Mouse (Mus musculus) forebrain, embryonic 13.5 days (tissue): ENCODE data around the gene Ccdc144b. TPM values are rescaled to one million over a fixed set of nuclear protein-coding genes. Genes with fewer than 3 reads are reported as not detected.

Source experiments
- ATAC-seq: fragments of 200-750 bp; cut with Nextera tagmentation; 2 replicates; pipeline ENCODE4 v1.8.0; 2017
- H3K27ac ChIP-seq: fragments of 300-500 bp; sonication (generic); 2 replicates; pipeline ENCODE4 v1.5.1; 2015; ENCODE audit warnings: inconsistent platforms, mild to moderate bottlenecking, moderate library complexity
- H3K27me3 ChIP-seq: fragments of 300-500 bp; sonication (generic); 2 replicates; pipeline ENCODE4 v1.6.1; 2015; ENCODE audit warnings: mild to moderate bottlenecking, inconsistent platforms
- H3K36me3 ChIP-seq: fragments of 300-500 bp; sonication (generic); 2 replicates; pipeline ENCODE4 v1.6.1; 2015; ENCODE audit warnings: mild to moderate bottlenecking, inconsistent platforms; ENCODE audit not compliant: poor library complexity, severe bottlenecking
- H3K4me1 ChIP-seq: fragments of 300-500 bp; sonication (generic); 2 replicates; pipeline ENCODE4 v1.6.1; 2015; ENCODE audit warnings: inconsistent platforms
- H3K4me2 ChIP-seq: fragments of 300-500 bp; sonication (generic); 2 replicates; pipeline ENCODE4 v1.6.1; 2015; ENCODE audit warnings: inconsistent platforms, mild to moderate bottlenecking, moderate library complexity
- H3K4me3 ChIP-seq: fragments of 300-500 bp; sonication (generic); 2 replicates; pipeline ENCODE4 v1.5.1; 2015; ENCODE audit warnings: mild to moderate bottlenecking, inconsistent platforms
- H3K9ac ChIP-seq: fragments of 300-500 bp; sonication (generic); 2 replicates; pipeline ENCODE4 v1.6.1; 2015; ENCODE audit warnings: mild to moderate bottlenecking, inconsistent platforms
- H3K9me3 ChIP-seq: fragments of 300-500 bp; sonication (generic); replicated peaks from 2 replicates; pipeline ENCODE4 v1.6.1; 2016; ENCODE audit warnings: inconsistent platforms
- WGBS: fragments of 180-500 bp; shearing (Covaris S2); methylation state at CpG from one replicate; pipeline ENCODE4 v1.1.7; 2015; 5-methylcytosine and 5-hydroxymethylcytosine counted together
- polyA plus RNA-seq: library from polyadenylated mRNA; unstranded; fragments of >200 nt; fragmentation: Nextera tagmentation; extraction: Ambion mirVana; gene quantifications from 2 replicates; pipeline ENCODE4 v1.2.1, GENCODE M21; 2015

The Ccdc144b gene
- not detected in 2 replicates for polyA plus RNA-seq

- no peak for ATAC-seq
- Histone ChIP-seq H3K27me3 (no peaks in the 10 kb centered on the region), H3K27ac (no peak within 1 kb of the TSS), H3K9ac (no peak within 1 kb of the TSS), H3K36me3 (no peaks in the 10 kb centered on the region), H3K4me2 (no peak within 1 kb of the TSS), H3K4me1 (no peaks in the 10 kb centered on the region), H3K4me3 (no peak within 1 kb of the TSS), H3K9me3 (no peaks in the 10 kb centered on the region)
- WGBS, result 89% methylated on average over 6 of the region's 6 CpGs
Measured at GRCm38 (mm10) chr3:36053447-36053846, at the start of gene Ccdc144b. TSS of gene Ccdc144b (minus strand) at chr3:36053547.

GRCm38 (mm10) chr3:36095371-36095770 lies 42.0 kb upstream of the Ccdc144b start:
- no peak overlapping the region for H3K4me3 ChIP-seq
- no peaks in the 10 kb centered on the region for H3K27me3 ChIP-seq
- no peak overlapping the region for H3K9ac ChIP-seq
- no peak overlapping the region for H3K27ac ChIP-seq
- no peak overlapping the region for H3K4me2 ChIP-seq
- no peaks in the 10 kb centered on the region for H3K4me1 ChIP-seq
- 80% methylated on average over 2 of the region's 2 CpGs for WGBS
- H3K36me3 ChIP-seq, result peaks cover 16% of the 10 kb centered on the region
- H3K9me3 ChIP-seq, result no peaks in the 10 kb centered on the region
- no peak for ATAC-seq

GRCm38 (mm10) chr3:36087591-36087990 lies 34.2 kb upstream of the Ccdc144b start:
- Histone ChIP-seq H3K27me3 (no peaks in the 10 kb centered on the region), H3K9ac (no peak overlapping the region), H3K4me1 (no peaks in the 10 kb centered on the region), H3K36me3 (peaks cover 86% of the 10 kb centered on the region), H3K4me3 (no peak overlapping the region), H3K27ac (no peak overlapping the region), H3K4me2 (no peak overlapping the region), H3K9me3 (no peaks in the 10 kb centered on the region)
- WGBS, result 92% methylated on average over 9 of the region's 9 CpGs
- no peak for ATAC-seq

GRCm38 (mm10) chr3:36085394-36085793 lies 32.0 kb upstream of the Ccdc144b start:
- Histone ChIP-seq H3K9ac (no peak overlapping the region), H3K4me2 (no peak overlapping the region), H3K4me1 (no peaks in the 10 kb centered on the region), H3K27ac (no peak overlapping the region), H3K27me3 (no peaks in the 10 kb centered on the region), H3K9me3 (no peaks in the 10 kb centered on the region), H3K36me3 (peaks cover 92% of the 10 kb centered on the region), H3K4me3 (no peak overlapping the region)
- ATAC-seq, result no peak
- WGBS, result 99% methylated on average over 5 of the region's 5 CpGs

- H3K9me3 ChIP-seq, result no peaks in the 10 kb centered on the region
- no peak for ATAC-seq
- no peak overlapping the region for H3K9ac ChIP-seq
- peaks cover 91% of the 10 kb centered on the region for H3K36me3 ChIP-seq
- no peak overlapping the region for H3K4me2 ChIP-seq
- 95% methylated on average over 7 of the region's 7 CpGs for WGBS
- H3K4me3 ChIP-seq, result no peak overlapping the region
- no peak overlapping the region for H3K27ac ChIP-seq
- H3K27me3 ChIP-seq, result no peaks in the 10 kb centered on the region
- H3K4me1 ChIP-seq, result no peaks in the 10 kb centered on the region
Measured at GRCm38 (mm10) chr3:36083381-36083780, 30.0 kb upstream of the Ccdc144b start.

- H3K36me3 ChIP-seq, result peaks cover 91% of the 10 kb centered on the region
- 96% methylated on average over 4 of the region's 4 CpGs for WGBS
Measured at GRCm38 (mm10) chr3:36082843-36083242, 29.5 kb upstream of the Ccdc144b start.

GRCm38 (mm10) chr3:36080741-36081140 lies 27.4 kb upstream of the Ccdc144b start:
- no peak for ATAC-seq
- no peak overlapping the region for H3K4me2 ChIP-seq
- no peak overlapping the region for H3K27ac ChIP-seq
- H3K4me1 ChIP-seq, result no peaks in the 10 kb centered on the region
- H3K36me3 ChIP-seq, result peaks cover 91% of the 10 kb centered on the region
- WGBS, result 95% methylated on average over 5 of the region's 5 CpGs
- H3K9me3 ChIP-seq, result no peaks in the 10 kb centered on the region
- H3K27me3 ChIP-seq, result no peaks in the 10 kb centered on the region
- no peak overlapping the region for H3K9ac ChIP-seq
- H3K4me3 ChIP-seq, result no peak overlapping the region

More at GRCm38 (mm10) chr3:36082843-36083242, 29.5 kb upstream of the Ccdc144b start:
- no peak overlapping the region for H3K27ac ChIP-seq
- no peak overlapping the region for H3K9ac ChIP-seq
- no peak for ATAC-seq
- H3K9me3 ChIP-seq, result no peaks in the 10 kb centered on the region
- H3K4me2 ChIP-seq, result no peak overlapping the region
- H3K4me1 ChIP-seq, result no peaks in the 10 kb centered on the region
- no peak overlapping the region for H3K4me3 ChIP-seq
- H3K27me3 ChIP-seq, result no peaks in the 10 kb centered on the region

- H3K9ac ChIP-seq, result no peak overlapping the region
- no peak overlapping the region for H3K4me3 ChIP-seq
- no peaks in the 10 kb centered on the region for H3K4me1 ChIP-seq
- no peak overlapping the region for H3K27ac ChIP-seq
- H3K36me3 ChIP-seq, result peaks cover 91% of the 10 kb centered on the region
- 91% methylated on average over 5 of the region's 5 CpGs for WGBS
- H3K27me3 ChIP-seq, result no peaks in the 10 kb centered on the region
- H3K9me3 ChIP-seq, result no peaks in the 10 kb centered on the region
- no peak for ATAC-seq
- H3K4me2 ChIP-seq, result no peak overlapping the region
Measured at GRCm38 (mm10) chr3:36079886-36080285, 26.5 kb upstream of the Ccdc144b start.

- WGBS, result 96% methylated on average over 3 of the region's 3 CpGs
- H3K4me3 ChIP-seq, result no peak overlapping the region
- ATAC-seq, result no peak
- H3K4me1 ChIP-seq, result no peaks in the 10 kb centered on the region
- H3K9me3 ChIP-seq, result no peaks in the 10 kb centered on the region
- H3K9ac ChIP-seq, result no peak overlapping the region
- no peak overlapping the region for H3K27ac ChIP-seq
- H3K4me2 ChIP-seq, result no peak overlapping the region
- no peaks in the 10 kb centered on the region for H3K27me3 ChIP-seq
- H3K36me3 ChIP-seq, result peaks cover 89% of the 10 kb centered on the region
Measured at GRCm38 (mm10) chr3:36077386-36077785, 24.0 kb upstream of the Ccdc144b start.

- no peak overlapping the region for H3K4me2 ChIP-seq
- H3K4me1 ChIP-seq, result no peaks in the 10 kb centered on the region
- H3K9me3 ChIP-seq, result no peaks in the 10 kb centered on the region
- H3K27me3 ChIP-seq, result no peaks in the 10 kb centered on the region
- H3K27ac ChIP-seq, result no peak overlapping the region
- WGBS, result 94% methylated on average over 6 of the region's 6 CpGs
- H3K4me3 ChIP-seq, result no peak overlapping the region
- H3K9ac ChIP-seq, result no peak overlapping the region
- ATAC-seq, result no peak
- peaks cover 79% of the 10 kb centered on the region for H3K36me3 ChIP-seq
Measured at GRCm38 (mm10) chr3:36075466-36075865, 22.1 kb upstream of the Ccdc144b start.

- no peak overlapping the region for H3K9ac ChIP-seq
- H3K4me2 ChIP-seq, result no peak overlapping the region
- peaks cover 74% of the 10 kb centered on the region for H3K36me3 ChIP-seq
- no peaks in the 10 kb centered on the region for H3K9me3 ChIP-seq
- H3K4me1 ChIP-seq, result no peaks in the 10 kb centered on the region
- 95% methylated on average over 6 of the region's 6 CpGs for WGBS
- no peak for ATAC-seq
- no peaks in the 10 kb centered on the region for H3K27me3 ChIP-seq
- H3K4me3 ChIP-seq, result no peak overlapping the region
- no peak overlapping the region for H3K27ac ChIP-seq
Measured at GRCm38 (mm10) chr3:36074231-36074630, 20.9 kb upstream of the Ccdc144b start.

- no peaks in the 10 kb centered on the region for H3K9me3 ChIP-seq
- H3K4me1 ChIP-seq, result peaks cover 17% of the 10 kb centered on the region
- no peak overlapping the region for H3K4me2 ChIP-seq
- no peaks in the 10 kb centered on the region for H3K27me3 ChIP-seq
- no peak overlapping the region for H3K4me3 ChIP-seq
- no peak for ATAC-seq
- H3K9ac ChIP-seq, result no peak overlapping the region
- WGBS, result 94% methylated on average over 5 of the region's 5 CpGs
- H3K27ac ChIP-seq, result no peak overlapping the region
- peaks cover 43% of the 10 kb centered on the region for H3K36me3 ChIP-seq
Measured at GRCm38 (mm10) chr3:36071047-36071446, 17.7 kb upstream of the Ccdc144b start.

- no peaks in the 10 kb centered on the region for H3K27me3 ChIP-seq
- H3K4me1 ChIP-seq, result peaks cover 17% of the 10 kb centered on the region
- ATAC-seq, result no peak
- no peaks in the 10 kb centered on the region for H3K9me3 ChIP-seq
- H3K4me2 ChIP-seq, result no peak overlapping the region
- peaks cover 37% of the 10 kb centered on the region for H3K36me3 ChIP-seq
- no peak overlapping the region for H3K4me3 ChIP-seq
- H3K27ac ChIP-seq, result no peak overlapping the region
- 96% methylated on average over 4 of the region's 4 CpGs for WGBS
- no peak overlapping the region for H3K9ac ChIP-seq
Measured at GRCm38 (mm10) chr3:36070436-36070835, 17.1 kb upstream of the Ccdc144b start.
